In genomic region chr12:86652570-86653041, GRCm38 (mm10) we compare ENCODE assay signal across 10 mouse cellular contexts. TPM values are rescaled to one million over a fixed set of nuclear protein-coding genes. Genes with fewer than 3 reads are reported as not detected.
DNase-seq lines count a peak whose midpoint lies in the region; ATAC-seq and TF ChIP-seq lines count a peak whose summit lies in the region.
"Had no signal": no experiment of that assay in that cellular context is flagged by ENCODE, and none has a peak within 500 bp of the region (broad histone marks: within the 10 kb centered on the region; RNA-seq: fewer than 3 reads in every experiment).

No protein-coding gene starts in this region.

- no peak for DNase-seq in forebrain, embryonic 11.5 days (ENCODE audit: low spot score)
- DNase-seq in cerebellum, postnatal 4 days (ENCODE audit: low spot score in 2 of 2), result peak; percentile 53 to 79
- peak; percentile 88 for DNase-seq in heart, embryonic 10.5 days (ENCODE audit: low spot score)
- DNase-seq in kidney, postnatal 0 days (ENCODE audit: low spot score), result peak; percentile 53
- DNase-seq in right cerebral cortex, adult 18-20 months, result peak; percentile 73
- DNase-seq in thymus, postnatal 4 days, result no peak

- H3K9ac ChIP-seq in forebrain, embryonic 13.5 days, result no peak overlapping the region
- H3K9ac ChIP-seq in forebrain, embryonic 11.5 days (ENCODE audit: low read length), result no peak overlapping the region
- H3K9ac ChIP-seq in kidney, postnatal 0 days (ENCODE audit: low read depth, low read length), result no peak overlapping the region
- H3K9ac ChIP-seq in limb, embryonic 15.5 days, result no peak overlapping the region
- H3K9ac ChIP-seq: embryonic facial prominence, embryonic 13.5 days; neural tube, embryonic 12.5 days had no signal

- H3K27me3 ChIP-seq in forebrain, embryonic 13.5 days, result peaks cover 17% of the 10 kb centered on the region
- no peaks in the 10 kb centered on the region for H3K27me3 ChIP-seq in forebrain, embryonic 11.5 days (ENCODE audit: control insufficient read depth, insufficient read depth, low read length)
- 0 out of 2 replicates have a peak, but pooled peaks cover 6% of the 10 kb centered on the region for H3K27me3 ChIP-seq in heart, embryonic 10.5 days (ENCODE audit: insufficient read depth, poor library complexity, severe bottlenecking)
- no peaks in the 10 kb centered on the region for H3K27me3 ChIP-seq in kidney, postnatal 0 days (ENCODE audit: insufficient read depth, low read length)
- H3K27me3 ChIP-seq in limb, embryonic 15.5 days, result 0 out of 2 replicates have a peak, but pooled peaks cover 4% of the 10 kb centered on the region
- H3K27me3 ChIP-seq: neural tube, embryonic 12.5 days had no signal

- no peak overlapping the region for H3K4me3 ChIP-seq in forebrain, embryonic 13.5 days
- H3K4me3 ChIP-seq in forebrain, embryonic 11.5 days (ENCODE audit: low read depth, low read length), result no peak overlapping the region
- no peak overlapping the region for H3K4me3 ChIP-seq in heart, embryonic 10.5 days
- H3K4me3 ChIP-seq in kidney, postnatal 0 days (replicated peaks; ENCODE audit: low read depth, low read length), result no peak overlapping the region
- H3K4me3 ChIP-seq in limb, embryonic 15.5 days, result no peak overlapping the region
- H3K4me3 ChIP-seq: embryonic facial prominence, embryonic 13.5 days; neural tube, embryonic 12.5 days had no signal

- 0 out of 2 replicates have a peak overlapping the region, but pooled peaks have one; percentile 10 for H3K4me2 ChIP-seq in forebrain, embryonic 13.5 days
- H3K4me2 ChIP-seq in forebrain, embryonic 11.5 days (ENCODE audit: low read depth, low read length, severe bottlenecking), result no peak overlapping the region
- no peak overlapping the region for H3K4me2 ChIP-seq in kidney, postnatal 0 days (ENCODE audit: low read length)
- H3K4me2 ChIP-seq in limb, embryonic 15.5 days, result no peak overlapping the region
- H3K4me2 ChIP-seq: embryonic facial prominence, embryonic 13.5 days; neural tube, embryonic 12.5 days had no signal

- peak overlapping the region; percentile 71 for H3K27ac ChIP-seq in forebrain, embryonic 13.5 days
- H3K27ac ChIP-seq in forebrain, embryonic 11.5 days (ENCODE audit: low read depth, low read length), result no peak overlapping the region
- H3K27ac ChIP-seq in heart, embryonic 10.5 days, result peak overlapping the region; percentile 30; the same call in 1 of the 2 replicates
- no peak overlapping the region for H3K27ac ChIP-seq in kidney, postnatal 0 days
- H3K27ac ChIP-seq in limb, embryonic 15.5 days, result peak overlapping the region; percentile 80
- H3K27ac ChIP-seq: embryonic facial prominence, embryonic 13.5 days; neural tube, embryonic 12.5 days had no signal

- ATAC-seq in forebrain, embryonic 13.5 days, result peak; percentile 91
- no peak for ATAC-seq in forebrain, embryonic 11.5 days (replicated peaks; ENCODE audit: low FRiP score)
- ATAC-seq in kidney, postnatal 0 days (replicated peaks; ENCODE audit: low FRiP score, low read depth), result no peak; the same call in 1 of the 2 replicates
- ATAC-seq in limb, embryonic 15.5 days (ENCODE audit: insufficient number of reproducible peaks, low FRiP score, low TSS enrichment, low read depth), result peak; percentile 85

- peaks cover 26% of the 10 kb centered on the region for H3K4me1 ChIP-seq in forebrain, embryonic 13.5 days
- H3K4me1 ChIP-seq in forebrain, embryonic 11.5 days (replicated peaks; ENCODE audit: control insufficient read depth, insufficient read depth, low read length), result no peaks in the 10 kb centered on the region
- peaks cover 24% of the 10 kb centered on the region for H3K4me1 ChIP-seq in heart, embryonic 10.5 days
- no peaks in the 10 kb centered on the region for H3K4me1 ChIP-seq in kidney, postnatal 0 days (replicated peaks; ENCODE audit: insufficient read depth, low read length)
- H3K4me1 ChIP-seq in limb, embryonic 15.5 days, result peaks cover 15% of the 10 kb centered on the region

- no peak for TF ChIP-seq CTCF in kidney, postnatal 0 days (IDR thresholded peaks at IDR 0.05; ENCODE audit: low read depth)

- H3K9me3 ChIP-seq in forebrain, embryonic 13.5 days (replicated peaks), result 0 out of 2 replicates have a peak, but pooled peaks cover 3% of the 10 kb centered on the region
- no peaks in the 10 kb centered on the region for H3K9me3 ChIP-seq in forebrain, embryonic 11.5 days (ENCODE audit: control insufficient read depth, low read length)
- H3K9me3 ChIP-seq in heart, embryonic 10.5 days, result no peaks in the 10 kb centered on the region
- no peaks in the 10 kb centered on the region for H3K9me3 ChIP-seq in kidney, postnatal 0 days (replicated peaks; ENCODE audit: low read length)
- no peaks in the 10 kb centered on the region for H3K9me3 ChIP-seq in limb, embryonic 15.5 days
- H3K9me3 ChIP-seq: embryonic facial prominence, embryonic 13.5 days; neural tube, embryonic 12.5 days had no signal

- 24% methylated on average over 4 of the region's 4 CpGs for WGBS in forebrain, embryonic 13.5 days
- WGBS in forebrain, embryonic 11.5 days, result 82% methylated on average over 4 of the region's 4 CpGs
- WGBS in heart, embryonic 10.5 days, result 63% methylated on average over 4 of the region's 4 CpGs
- WGBS in kidney, postnatal 0 days, result 56% methylated on average over 4 of the region's 4 CpGs
- WGBS in limb, embryonic 15.5 days, result 44% methylated on average over 4 of the region's 4 CpGs

- H3K36me3 ChIP-seq in forebrain, embryonic 13.5 days (ENCODE audit: poor library complexity, severe bottlenecking), result no peaks in the 10 kb centered on the region
- no peaks in the 10 kb centered on the region for H3K36me3 ChIP-seq in forebrain, embryonic 11.5 days (ENCODE audit: control insufficient read depth, insufficient read depth, low read length)
- no peaks in the 10 kb centered on the region for H3K36me3 ChIP-seq in heart, embryonic 10.5 days
- H3K36me3 ChIP-seq in kidney, postnatal 0 days (ENCODE audit: insufficient read depth, low read length), result no peaks in the 10 kb centered on the region
- H3K36me3 ChIP-seq in limb, embryonic 15.5 days, result no peaks in the 10 kb centered on the region
- H3K36me3 ChIP-seq: embryonic facial prominence, embryonic 13.5 days; neural tube, embryonic 12.5 days had no signal

RNA-seq across cellular contexts. Expression of gene Vash1, which starts 25.9 kb away (rescaled TPM):
- 33.6 and 38.2 TPM in 2 replicates for polyA plus RNA-seq in forebrain, embryonic 13.5 days (2015; fragmentation: Nextera tagmentation; extraction: Ambion mirVana)
- 23.5 and 25.5 TPM in 2 replicates for polyA plus RNA-seq in forebrain, embryonic 11.5 days (2014; fragmentation: Nextera tagmentation; extraction: Ambion mirVana)
- polyA plus RNA-seq in heart, embryonic 10.5 days (2016; fragmentation: Nextera tagmentation; extraction: Ambion mirVana), result 7.7 and 9.9 TPM in 2 replicates
- polyA plus RNA-seq in kidney, postnatal 0 days (2015; fragmentation: Nextera tagmentation; extraction: Ambion mirVana), result 6.4 and 6.8 TPM in 2 replicates
- 14.0 and 14.1 TPM in 2 replicates for polyA plus RNA-seq in limb, embryonic 15.5 days (2015; fragmentation: Nextera tagmentation; extraction: Ambion mirVana)

Comparison
In these comparisons a context has a peak if more than half of its experiments do, and no peak if none do; other contexts are left out.
1. ATAC-seq: peak in forebrain, embryonic 13.5 days (single experiment) and limb, embryonic 15.5 days (single experiment); none in forebrain, embryonic 11.5 days (single experiment) and kidney, postnatal 0 days (single experiment).
2. H3K27ac ChIP-seq: peak in forebrain, embryonic 13.5 days (single experiment), heart, embryonic 10.5 days (single experiment) and limb, embryonic 15.5 days (single experiment); none in forebrain, embryonic 11.5 days (single experiment) and kidney, postnatal 0 days (single experiment).
3. DNase-seq: peak in cerebellum, postnatal 4 days (2 of 2), heart, embryonic 10.5 days (single experiment), kidney, postnatal 0 days (single experiment) and right cerebral cortex, adult 18-20 months (single experiment); none in forebrain, embryonic 11.5 days (single experiment) and thymus, postnatal 4 days (single experiment).